Mouse (Mus musculus) cerebellum, adult 8-10 months (tissue): ENCODE measurements around the gene Pax6.

Source experiments
- DNase-seq: peaks from one replicate; pipeline ENCODE4 v3.0.0; 2022

Gene Pax6

DNA sequence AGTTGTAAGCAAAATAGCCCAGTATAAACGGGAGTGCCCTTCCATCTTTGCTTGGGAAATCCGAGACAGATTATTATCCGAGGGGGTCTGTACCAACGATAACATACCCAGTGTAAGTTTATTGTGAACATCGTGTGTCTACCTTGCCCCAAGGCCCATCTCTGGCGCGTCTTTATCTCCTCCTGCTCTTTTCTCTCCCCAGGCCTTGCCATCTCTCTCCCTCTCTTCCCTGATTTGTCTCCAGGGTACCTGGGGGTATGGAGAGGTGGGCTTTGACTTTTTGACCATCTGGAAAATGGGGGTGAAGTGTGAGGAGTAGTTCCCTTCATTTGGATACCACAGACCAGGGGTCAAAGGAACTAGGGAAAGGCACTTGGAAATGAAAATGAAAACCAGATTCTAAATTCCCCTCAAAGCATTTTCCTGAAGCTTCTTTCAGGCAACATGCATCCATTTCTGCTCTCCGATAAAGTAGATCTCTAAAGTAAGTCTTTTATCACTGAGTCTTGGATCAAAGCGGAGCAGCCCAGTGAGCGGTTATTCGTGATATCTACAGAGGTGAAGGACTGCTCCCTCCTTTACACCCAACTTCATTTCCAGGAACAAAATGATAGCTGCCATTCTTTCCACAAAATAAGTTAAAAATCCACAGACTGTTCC is 16.4 kb downstream of the Pax6 start:
- no peak for DNase-seq

DNA sequence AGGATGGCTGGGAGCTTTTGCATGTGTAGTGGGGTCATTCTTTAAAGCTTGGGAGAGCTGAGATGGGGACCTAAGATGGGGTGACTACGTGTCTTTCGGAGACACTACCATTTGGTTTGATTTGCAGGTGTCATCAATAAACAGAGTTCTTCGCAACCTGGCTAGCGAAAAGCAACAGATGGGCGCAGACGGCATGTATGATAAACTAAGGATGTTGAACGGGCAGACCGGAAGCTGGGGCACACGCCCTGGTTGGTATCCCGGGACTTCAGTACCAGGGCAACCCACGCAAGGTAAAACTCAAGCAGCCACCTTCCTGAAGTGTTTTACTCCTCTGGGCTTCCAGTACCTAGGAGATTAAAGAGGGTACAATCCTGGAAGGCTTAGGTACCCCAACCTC is 17.0 kb downstream of the Pax6 start:
- no peak for DNase-seq

DNA sequence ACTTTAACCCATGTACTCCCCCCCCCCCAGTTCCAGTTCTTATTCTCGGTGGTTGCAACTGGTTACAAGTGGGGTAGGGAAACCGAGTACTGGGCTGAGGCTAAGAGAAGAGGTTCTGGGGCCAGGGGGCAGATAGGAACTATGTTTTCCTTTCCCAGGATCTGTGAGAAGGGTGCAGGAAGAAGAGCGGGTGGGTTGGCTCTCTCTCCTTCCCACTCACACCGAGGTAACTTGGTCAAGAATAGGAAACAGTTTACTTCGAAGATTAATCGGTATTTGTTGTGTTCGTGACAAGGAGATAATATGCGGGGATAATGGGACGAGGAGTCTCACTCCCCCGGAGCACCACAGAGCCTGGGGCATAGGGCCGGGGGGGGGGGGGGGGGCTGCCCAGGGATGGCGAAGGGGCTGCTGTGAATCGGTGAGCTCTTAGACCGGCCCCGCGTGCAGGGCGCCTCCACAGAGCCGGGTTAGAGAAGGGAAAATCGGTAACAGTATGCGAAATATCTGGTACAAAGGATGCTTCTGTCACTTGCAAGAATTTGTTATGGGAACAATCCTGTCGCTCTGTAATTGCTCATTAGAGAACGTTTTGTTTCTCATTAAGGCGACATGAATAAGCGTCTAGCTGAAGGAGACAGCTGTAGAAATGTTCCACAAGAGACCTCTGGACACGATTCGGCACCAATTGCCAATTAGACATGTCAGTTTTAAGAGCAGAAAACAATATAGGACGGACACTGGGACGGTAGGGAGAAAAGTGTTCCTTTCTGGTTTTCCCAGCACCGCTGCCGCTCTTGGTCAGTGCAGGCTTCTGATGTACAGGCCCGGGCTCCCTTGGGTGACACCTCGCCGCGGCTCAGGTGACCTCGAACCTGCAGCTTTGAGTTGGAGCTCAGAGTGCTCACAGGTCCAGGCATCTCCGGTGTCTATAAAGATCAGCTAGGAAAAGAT is 17.9 kb downstream of the Pax6 start:
- DNase-seq = no peak

DNA sequence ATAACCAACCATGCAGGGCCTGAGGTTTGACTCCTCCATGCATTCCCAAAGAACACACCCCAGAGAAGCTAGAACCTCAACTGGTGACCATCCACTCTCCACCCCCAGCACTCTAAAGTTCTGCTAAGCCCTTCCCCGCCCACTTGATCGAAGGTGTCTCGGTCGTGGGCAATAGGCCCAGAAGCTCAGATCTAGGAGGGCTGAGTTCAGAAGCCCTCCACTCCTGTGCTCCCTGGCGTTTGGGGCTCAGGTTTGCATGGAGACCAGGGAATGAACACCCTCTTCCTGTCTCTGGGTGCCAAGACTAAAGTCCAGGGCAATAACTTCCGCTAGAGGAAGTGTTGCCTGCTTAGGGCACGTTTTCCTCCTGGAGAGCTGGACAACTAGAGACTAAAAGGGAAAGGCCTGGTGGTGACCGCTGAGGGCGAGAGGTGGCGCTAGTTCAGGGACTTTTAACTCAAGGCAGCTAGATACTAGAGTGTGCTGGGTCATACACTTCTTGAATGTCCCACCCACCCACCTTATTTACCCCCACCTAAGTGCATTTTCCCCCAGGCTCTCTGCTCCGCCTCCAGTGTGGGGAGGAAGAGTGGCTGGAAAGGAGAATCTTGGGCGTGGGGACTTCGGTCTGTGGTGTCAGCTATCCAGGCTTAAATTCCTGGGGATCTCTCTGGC is 18.8 kb downstream of the Pax6 start:
- DNase-seq = peak; percentile 82

DNA sequence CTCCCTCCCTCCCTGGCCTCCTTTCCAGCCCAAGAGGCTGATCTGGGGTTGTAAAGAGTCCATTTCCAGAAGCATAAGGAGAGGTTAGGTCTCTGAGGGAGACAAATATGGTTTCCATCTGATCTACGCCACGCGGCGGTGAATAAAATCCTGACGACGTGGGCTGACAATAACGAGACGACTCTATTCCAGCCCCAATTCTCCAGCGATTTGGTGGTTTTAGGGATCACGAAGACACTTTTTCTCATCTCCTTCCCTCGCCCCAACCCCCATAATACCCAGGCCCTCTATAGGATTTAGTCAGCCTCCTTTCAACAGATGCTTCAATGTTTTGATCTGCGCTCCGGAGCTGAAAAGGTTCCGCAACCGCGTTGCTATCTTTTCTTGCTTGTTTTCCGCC is 19.3 kb downstream of the Pax6 start:
- no peak for DNase-seq

DNA sequence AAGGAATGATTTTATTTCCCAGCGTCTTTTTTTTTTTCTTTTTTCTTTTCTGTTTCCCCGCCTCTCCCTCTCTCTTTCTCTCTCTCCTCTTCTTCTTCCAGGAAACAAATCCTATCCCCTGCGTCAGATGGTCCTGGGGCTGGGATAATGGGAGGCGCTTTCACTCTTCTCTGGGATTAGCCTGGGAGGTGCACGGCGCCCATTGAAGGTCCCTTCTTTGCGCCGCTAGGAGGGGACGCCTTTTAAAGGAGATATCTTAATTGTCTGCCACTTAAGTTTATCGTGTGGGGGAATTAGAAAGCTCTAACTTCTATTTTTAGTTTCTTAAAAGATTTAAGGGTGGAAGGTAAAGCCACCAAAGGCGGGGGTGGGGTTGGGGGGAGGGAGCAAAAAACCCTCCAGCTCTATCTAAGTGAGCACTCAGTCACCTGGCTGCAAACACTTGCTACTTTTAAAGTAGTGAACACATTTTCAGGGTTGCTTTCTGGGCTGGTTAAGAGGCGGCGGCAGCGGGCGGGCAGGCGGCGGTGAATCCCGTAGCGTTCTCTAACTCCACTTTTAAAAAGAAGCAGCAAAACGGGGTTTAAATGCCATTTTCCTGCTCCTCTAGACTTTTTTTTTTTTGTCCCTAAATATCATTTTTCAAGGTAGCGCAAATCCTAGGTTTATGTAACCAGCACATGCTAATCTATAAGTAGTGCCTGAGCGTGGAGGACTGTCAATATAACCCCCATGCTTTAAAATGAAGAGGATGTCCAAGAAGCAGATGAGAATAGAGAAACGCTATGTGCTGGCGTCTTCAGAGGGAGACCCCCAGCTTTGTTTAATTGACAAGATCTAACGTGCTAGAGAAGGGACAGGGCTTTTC is 20.0 kb downstream of the Pax6 start:
- DNase-seq = peak; percentile 67

DNA sequence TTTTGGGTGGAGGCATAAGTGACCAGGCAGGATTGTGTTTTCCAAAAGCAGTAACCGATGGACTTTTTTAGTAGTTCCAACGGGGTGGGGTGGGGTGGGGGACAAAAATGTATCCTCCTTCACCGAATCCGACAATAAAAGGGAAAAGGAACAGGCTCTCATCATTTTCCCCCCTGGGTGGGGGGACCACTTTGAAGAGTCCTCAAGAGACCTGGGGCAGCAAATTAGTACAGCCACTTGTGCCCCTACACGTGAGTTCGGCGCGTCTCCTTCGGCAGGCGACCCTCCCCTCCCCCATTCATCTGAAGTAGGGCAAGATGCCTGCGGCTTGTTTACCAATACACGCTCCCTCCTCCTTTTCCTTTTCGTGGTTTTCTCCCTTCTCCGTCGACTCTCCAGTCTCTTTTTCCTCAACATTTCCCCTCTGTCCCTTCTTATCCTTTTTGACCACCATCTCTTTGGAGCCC is 20.6 kb downstream of the Pax6 start:
- no peak for DNase-seq

DNA sequence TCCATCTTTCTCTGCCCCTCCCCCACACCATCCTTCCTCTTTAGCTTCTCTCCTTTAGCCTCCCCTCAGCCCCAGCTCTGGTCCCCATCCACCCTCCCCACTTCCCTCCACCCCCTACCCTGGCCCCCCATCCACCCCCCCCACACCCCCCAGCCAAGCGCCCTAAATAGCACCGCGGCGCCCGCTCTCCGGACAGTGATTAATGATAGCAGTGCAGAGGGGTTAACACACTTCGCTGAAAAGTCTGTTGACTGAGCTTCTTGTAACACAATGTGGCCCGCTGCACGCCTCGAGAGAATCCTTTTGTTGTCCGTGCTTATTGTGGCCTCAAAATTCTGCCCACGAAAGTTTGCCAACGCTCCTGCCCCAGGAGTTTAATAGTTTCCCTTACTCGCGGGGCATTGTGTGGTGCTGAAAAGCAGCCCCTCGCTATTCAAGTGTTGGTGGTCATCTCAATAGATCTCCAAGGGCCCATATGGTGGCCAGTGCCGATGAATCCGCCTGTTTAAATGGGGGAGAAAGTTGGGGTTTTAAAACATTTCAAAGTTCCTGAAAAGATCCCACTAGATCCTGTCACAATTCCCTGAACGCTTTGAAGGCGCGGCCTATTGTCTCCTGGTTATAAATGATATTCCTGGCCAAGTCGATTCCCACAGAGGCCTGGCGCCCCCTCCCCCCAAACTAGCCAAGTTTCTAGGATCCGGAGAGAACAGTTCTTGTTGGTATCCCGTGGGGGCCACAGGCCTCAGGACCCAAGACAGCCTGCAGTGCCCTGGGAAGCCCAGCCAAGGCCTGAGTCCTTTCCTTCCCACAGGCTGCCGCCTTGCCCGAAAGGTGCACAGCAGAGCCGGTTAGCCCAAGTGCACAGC is 21.3 kb downstream of the Pax6 start:
- DNase-seq = no peak

DNA sequence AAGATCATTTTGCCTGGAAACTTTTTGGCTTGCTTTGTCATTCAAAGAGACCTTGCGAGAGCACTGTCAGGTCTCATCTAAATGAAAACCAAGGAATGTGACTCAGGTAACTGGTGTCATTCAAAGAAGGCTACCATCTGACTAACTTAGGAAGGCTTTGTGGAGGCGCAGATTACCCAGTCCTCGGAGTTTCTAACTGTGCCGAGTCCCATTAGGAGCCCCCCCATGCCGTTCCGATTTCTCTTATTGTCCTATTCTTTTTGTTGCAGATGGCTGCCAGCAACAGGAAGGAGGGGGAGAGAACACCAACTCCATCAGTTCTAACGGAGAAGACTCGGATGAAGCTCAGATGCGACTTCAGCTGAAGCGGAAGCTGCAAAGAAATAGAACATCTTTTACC is 22.6 kb downstream of the Pax6 start:
- no peak for DNase-seq

DNA sequence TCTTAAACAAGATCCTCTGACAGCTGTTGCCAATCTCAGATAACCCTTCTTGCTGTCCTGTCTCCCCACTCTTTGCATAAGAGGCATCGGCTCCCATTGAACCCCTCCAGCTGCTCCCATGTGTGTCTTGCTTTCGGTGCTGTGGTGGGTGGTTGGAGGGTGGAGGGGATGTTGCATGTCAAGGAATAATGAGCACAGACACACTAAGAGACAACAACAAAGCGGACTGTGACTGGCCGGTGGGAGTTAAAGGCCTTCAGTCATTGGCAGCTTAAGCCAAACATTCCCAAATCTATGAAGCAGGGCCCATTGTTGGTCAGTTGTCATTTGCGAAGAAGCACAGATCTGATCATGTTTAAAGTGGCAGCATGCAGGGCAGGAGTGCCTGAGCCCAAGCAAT is 29.0 kb downstream of the Pax6 start:
- no peak for DNase-seq

DNA sequence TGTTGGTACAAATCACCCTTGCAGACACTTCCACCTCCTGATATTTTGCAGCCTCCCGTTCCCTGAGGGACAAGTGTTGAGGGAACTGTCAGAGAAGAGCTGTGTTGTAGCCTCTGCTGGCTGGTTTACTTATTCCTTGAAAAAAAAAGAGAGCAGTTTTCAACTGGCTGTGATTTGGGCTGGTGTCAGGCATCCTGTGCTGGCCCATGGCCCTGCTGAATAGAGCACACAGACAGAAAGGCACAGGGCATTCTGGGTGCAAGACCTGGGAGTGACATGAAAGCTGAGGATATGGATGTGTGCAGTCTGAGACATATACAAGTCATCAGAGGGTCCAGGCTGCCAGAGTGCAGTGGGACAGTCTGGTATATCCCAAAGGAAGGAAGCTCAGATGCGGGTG is 29.9 kb downstream of the Pax6 start:
- no peak for DNase-seq

DNA sequence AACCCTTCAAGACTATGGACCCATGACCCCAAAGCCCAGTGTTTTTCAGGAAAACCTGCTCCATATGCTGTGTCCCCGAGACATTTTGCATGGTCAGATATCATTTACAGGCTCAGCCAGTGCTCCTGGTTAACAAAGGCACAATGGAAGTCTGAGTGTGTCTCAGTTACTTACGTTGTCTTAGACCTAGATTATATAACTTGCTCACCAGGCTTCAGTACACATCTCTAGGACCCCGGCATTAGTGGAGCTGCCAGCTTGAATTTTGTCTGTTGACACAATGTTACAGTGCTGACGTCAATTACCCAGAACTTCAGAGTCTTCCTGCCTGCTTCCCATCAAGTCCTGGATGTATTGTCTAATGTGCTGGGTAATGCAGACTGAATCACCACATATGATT is 33.1 kb downstream of the Pax6 start:
- no peak for DNase-seq

DNA sequence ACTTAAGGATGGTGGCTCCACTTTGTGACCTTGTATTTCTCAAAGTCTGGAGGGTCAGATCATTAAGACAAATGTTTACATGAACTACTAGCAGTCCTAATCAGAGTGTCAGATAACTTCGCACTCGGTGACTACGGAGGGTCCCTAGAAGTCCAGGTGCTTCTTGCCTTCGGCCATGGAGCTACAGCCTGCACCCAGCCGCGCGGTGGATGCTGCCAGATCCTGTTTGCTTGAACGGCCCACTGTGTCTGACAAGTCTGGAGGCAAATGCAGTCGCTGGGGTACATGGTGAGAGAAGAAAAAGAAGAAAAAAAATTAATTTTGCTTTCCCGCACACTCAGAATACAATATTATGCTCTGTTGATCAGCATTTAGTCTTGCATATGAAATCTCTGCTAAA is 33.9 kb downstream of the Pax6 start:
- no peak for DNase-seq

DNA sequence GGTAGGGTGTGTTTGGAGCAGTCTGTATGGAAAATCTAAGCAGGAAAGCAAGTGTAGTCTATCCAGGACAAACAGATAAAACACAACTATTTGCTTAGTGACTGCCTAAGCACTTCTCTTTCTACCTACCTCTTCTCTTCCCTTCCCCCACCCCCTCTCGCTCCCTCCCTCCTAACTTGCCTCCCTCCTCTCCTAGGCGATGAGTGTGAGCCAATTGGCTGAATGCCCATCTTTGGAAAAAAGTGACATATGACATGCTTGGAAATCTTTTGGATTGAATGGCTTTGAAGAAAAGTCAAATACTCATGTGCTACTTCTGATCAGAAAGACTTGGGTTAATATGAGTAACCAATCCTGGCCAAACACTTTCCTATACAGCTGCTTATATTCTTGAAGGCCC is 36.6 kb downstream of the Pax6 start:
- no peak for DNase-seq

DNA sequence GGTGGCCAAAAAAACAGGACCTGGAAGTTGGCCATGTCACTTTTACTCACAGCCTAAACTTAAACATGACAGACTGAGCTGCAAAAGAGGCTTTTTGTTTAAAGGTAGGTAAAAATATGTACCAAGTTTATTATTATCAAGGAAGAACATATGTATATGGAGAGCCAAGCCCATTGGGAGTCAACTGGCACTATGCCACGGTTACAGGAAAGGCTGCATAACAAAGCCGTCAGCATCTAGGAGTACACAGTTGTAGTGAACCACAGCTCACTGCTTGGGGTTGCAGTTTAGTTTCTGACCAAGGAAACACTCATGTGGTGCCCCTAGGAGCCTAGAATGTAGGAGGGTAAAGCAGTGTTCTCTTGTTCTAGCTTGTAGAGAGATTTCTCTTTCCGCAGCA is 40.4 kb downstream of the Pax6 start:
- DNase-seq = peak; percentile 50

DNA sequence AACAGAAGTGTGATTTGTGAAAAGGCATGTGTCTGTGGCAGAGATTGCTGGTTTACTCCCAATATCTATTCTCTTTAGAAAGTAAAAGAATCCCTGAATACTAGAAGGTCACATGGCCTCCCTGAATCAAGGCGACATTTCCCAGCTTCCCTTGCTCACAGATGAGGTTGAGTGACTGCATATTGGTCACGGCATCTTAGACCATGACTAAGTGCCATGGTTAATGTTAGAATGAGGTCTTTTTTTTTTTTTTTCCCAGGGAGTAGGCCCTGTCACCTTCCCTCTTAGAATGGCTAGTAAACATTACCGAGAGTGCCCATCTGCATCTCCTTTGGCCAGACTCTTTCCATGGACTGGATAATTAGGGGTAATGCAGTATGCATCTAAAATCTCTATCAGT is 41.8 kb downstream of the Pax6 start:
- DNase-seq = no peak

DNA sequence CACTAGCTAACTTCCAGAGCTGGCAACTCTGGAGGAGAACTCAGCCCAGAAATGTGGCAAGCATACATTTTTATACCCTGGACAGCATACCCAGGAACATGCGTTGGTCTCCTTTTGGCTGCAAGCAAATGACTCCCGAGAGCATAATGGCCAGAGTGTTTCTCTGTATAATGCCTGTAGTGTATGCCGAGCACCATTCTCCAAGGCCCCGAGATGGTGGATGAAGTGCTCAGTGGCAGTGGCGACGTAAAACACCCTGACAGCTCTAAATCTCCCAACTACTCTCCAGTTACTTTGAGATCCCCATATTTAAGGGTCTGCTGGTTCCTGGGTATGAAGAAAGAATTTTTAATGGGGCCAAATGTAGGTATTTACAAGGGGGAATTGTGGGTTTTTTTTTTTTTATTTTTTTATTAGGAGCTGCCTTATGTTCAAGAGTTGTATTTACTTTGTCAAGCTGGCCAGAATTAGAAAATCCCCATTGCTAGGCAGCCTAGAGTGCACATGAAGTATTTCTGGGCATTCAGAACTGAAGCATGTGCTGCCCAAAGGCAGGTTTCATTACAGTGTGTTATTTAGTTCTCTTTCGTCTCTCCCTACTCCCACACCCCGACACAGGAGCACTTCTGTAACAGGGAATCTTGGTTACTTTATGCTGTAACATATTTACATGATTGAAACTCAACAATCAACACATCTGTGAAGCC is 46.9 kb downstream of the Pax6 start:
- no peak for DNase-seq

DNA sequence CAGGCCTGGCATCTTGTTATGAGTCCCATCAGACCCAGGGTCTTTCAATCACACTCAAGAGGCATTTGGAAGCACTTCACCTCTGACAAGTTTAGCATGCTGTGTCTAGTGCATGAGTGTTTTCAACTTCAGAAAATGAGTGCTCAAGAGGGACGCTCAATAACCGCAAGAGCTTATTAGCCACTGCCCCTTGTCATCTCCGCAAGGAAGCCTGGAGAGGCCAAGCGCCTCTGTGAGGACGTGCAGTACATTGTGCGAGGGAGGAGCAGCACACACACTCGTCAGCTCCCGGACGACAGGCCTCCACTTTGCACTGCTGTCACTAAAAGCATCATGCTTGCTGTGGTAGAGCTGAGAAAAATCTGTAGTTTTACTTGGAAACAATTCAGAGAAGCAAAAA is 58.0 kb downstream of the Pax6 start:
- no peak for DNase-seq

DNA sequence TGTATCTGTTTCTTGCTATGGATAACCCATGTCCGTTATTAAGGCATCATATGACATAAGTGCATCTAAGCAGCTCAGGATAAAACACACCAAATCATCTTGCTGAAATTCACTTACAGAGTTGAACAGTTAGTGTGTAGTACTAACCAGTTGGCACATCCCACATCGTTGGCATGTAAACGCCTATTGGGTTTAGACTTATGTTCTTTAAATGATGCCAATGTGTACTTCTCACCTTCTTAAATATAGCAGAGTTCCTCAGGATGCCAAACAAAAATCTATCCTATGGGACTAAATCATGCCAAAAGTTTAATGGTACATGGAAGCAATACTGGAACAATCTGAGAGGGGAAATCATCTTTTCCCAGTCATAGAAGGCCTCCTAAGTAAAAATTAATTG is 62.0 kb downstream of the Pax6 start:
- DNase-seq = no peak

DNA sequence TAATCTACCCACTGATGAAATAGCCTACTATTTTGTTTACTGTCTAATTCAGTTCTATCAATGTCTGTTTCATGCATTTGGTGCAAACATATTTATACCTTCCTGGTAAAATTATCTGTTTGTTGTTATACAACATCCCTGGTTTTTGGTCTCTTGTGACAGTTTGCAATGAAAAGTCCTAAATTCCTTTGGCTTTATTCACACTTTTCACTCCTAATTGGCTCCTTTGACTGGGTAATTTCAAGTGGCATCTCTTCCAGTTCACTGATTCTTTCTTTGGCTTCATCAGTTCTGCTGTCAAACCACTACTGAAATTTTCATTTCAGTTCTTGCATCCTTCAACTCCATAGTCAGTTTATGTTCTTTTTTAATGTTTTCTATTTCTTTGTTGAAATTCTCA is 67.5 kb downstream of the Pax6 start:
- DNase-seq = no peak

DNA sequence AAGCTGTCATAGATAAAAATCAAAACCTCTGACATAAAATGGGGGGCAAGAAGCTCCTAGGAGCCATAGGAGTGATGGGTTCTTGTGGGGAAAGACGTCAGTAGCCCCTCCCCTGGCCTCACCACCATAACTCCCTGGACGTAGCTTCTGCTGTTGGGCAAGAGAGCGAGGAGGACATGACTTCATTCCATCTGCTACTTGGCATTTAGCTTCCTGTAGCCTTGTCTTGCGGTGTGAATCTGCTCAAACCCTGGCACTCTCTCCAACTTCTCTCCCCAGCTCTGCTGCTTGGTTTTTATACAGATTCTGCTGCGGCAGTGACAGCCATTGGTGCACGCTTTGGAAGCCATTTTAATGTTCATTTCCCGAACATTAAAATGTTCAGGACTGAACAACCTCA is 78.2 kb downstream of the Pax6 start:
- peak; percentile 51 for DNase-seq
